Mouse (Mus musculus) midbrain, embryonic 14.5 days (tissue): ENCODE data around the gene Vamp2. TPM values are rescaled to one million over a fixed set of nuclear protein-coding genes. Genes with fewer than 3 reads are reported as not detected.

ENCODE experiments used
- ATAC-seq: fragments of 200-750 bp; cut with Nextera tagmentation; 2 replicates; pipeline ENCODE4 v1.8.0; 2017; ENCODE audit warnings: moderate number of reproducible peaks, moderate library complexity; ENCODE audit not compliant: low FRiP score, low TSS enrichment
- DNase-seq: peaks from one replicate; pipeline ENCODE4 v3.0.0-alpha.2; 2015
- H3K27ac ChIP-seq: fragments of 300-500 bp; sonication (generic); replicated peaks from 2 replicates; pipeline ENCODE4 v1.5.1; 2014; ENCODE audit warnings: mild to moderate bottlenecking, low read depth, low read length, moderate library complexity
- H3K27me3 ChIP-seq: fragments of 300-500 bp; sonication (generic); 2 replicates; pipeline ENCODE4 v1.6.1; 2014; ENCODE audit warnings: low read length, control low read depth, mixed read lengths; ENCODE audit not compliant: control insufficient read depth, insufficient read depth
- H3K36me3 ChIP-seq: fragments of 300-500 bp; sonication (generic); 2 replicates; pipeline ENCODE4 v1.6.1; 2014; ENCODE audit warnings: low read length, control low read depth; ENCODE audit not compliant: control insufficient read depth, insufficient read depth
- H3K4me1 ChIP-seq: fragments of 300-500 bp; sonication (generic); 2 replicates; pipeline ENCODE4 v1.6.1; 2014; ENCODE audit warnings: mild to moderate bottlenecking, antibody characterized with exemption, low read length, control low read depth; ENCODE audit not compliant: control insufficient read depth, insufficient read depth
- H3K4me2 ChIP-seq: fragments of 300-500 bp; sonication (generic); 2 replicates; pipeline ENCODE4 v1.6.1; 2014; ENCODE audit warnings: mild to moderate bottlenecking, low read length, moderate library complexity
- H3K4me3 ChIP-seq: fragments of 300-500 bp; sonication (generic); replicated peaks from 2 replicates; pipeline ENCODE4 v1.5.1; 2014; ENCODE audit warnings: low read depth, low read length
- H3K9ac ChIP-seq: fragments of 300-500 bp; sonication (generic); replicated peaks from 2 replicates; pipeline ENCODE4 v1.6.1; 2014; ENCODE audit warnings: mild to moderate bottlenecking, low read length, moderate library complexity
- H3K9me3 ChIP-seq: fragments of 300-500 bp; sonication (generic); 2 replicates; pipeline ENCODE4 v1.6.1; 2016; ENCODE audit warnings: low read length, control low read depth, mixed read lengths; ENCODE audit not compliant: control insufficient read depth
- WGBS: fragments of 180-500 bp; shearing (Covaris S2); extraction: QIAGEN DNeasy Blood & Tissue Kit; methylation state at CpG from one replicate; pipeline ENCODE4 v1.1.7; 2014; 5-methylcytosine and 5-hydroxymethylcytosine counted together
- polyA plus RNA-seq: library from polyadenylated mRNA; unstranded; fragments of >200 nt; fragmentation: Nextera tagmentation; extraction: Ambion mirVana; gene quantifications from 2 replicates; pipeline ENCODE4 v1.2.1, GENCODE M21; 2014

Vamp2 gene
- polyA plus RNA-seq, 1 experiment from 2014 or later, result 260 TPM

DNA sequence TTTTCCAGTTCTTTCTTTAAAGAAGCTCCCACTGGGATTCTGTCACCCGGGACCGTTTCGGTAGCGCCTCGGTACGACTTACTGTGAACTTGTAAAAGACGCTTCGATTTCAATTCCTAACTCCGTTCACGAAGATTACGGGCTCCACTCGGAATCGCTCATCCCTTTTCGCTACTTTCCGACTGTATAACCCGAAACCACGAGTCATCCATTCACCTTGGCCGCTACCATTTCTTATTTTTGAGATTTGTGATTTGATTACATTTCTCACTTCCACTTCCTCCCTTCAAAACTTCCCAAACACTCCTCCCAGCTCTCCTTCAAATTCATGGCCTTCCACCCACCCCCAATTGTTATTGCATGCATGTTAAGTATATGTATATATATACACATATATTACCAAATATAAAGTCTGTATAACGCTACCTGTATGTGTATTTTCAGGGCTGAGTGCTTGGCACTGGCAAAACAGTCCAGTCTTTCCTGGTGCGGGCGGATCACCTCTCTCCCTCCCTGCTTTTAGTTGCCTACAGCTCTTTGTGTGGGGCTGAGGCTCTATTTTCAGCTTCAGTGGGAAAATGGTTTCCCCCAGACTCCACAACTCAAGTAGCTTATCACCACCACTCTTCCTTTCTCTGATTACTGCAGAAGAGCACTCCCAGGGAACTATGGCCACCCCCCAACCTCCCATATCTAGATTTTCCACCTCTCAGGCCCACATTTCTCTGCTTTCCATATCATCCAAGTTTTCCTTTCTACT, 22.9 kb downstream of the Vamp2 start:
- no peaks in the 10 kb centered on the region for H3K4me1 ChIP-seq
- no peak for DNase-seq
- no peak overlapping the region for H3K27ac ChIP-seq
- no peaks in the 10 kb centered on the region for H3K9me3 ChIP-seq
- 0 out of 2 replicates have a peak, but pooled peaks cover 4% of the 10 kb centered on the region for H3K27me3 ChIP-seq
- peak overlapping the region; percentile 58 for H3K4me2 ChIP-seq
- H3K36me3 ChIP-seq, result peaks cover 32% of the 10 kb centered on the region
- H3K4me3 ChIP-seq, result peak overlapping the region; percentile 38
- WGBS, result 4% methylated on average over 21 of the region's 21 CpGs
- no peak overlapping the region for H3K9ac ChIP-seq
- ATAC-seq, result no peak

DNA sequence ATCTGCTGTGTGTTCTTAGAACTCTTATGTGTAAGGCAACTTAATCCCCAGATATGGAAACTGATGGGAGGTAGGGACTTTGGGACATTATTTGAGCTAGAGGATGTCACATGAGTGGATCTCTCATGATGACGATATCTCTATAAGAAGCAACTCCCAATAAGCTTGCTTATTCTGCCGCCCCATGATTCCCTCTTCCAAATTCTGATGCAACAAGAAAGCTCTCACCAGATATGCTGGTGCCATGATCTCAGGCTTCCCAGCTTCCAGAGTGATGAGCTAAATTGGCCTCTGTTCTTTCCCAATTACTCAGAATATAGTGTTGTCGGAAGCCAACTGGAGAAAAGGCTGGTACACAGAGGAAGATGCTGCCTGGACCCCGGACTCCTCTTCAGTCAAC, 23.6 kb downstream of the Vamp2 start:
- Histone ChIP-seq H3K27me3 (0 out of 2 replicates have a peak, but pooled peaks cover 4% of the 10 kb centered on the region), H3K27ac (no peak overlapping the region), H3K9ac (no peak overlapping the region), H3K4me1 (peaks cover 1% of the 10 kb centered on the region; the same call in 1 of the 2 replicates), H3K4me2 (peak overlapping the region; percentile 58; the same call in 1 of the 2 replicates), H3K36me3 (peaks cover 26% of the 10 kb centered on the region), H3K4me3 (no peak overlapping the region), H3K9me3 (no peaks in the 10 kb centered on the region)
- 72% methylated on average over 4 of the region's 4 CpGs for WGBS
- no peak for ATAC-seq
- DNase-seq, result no peak

DNA sequence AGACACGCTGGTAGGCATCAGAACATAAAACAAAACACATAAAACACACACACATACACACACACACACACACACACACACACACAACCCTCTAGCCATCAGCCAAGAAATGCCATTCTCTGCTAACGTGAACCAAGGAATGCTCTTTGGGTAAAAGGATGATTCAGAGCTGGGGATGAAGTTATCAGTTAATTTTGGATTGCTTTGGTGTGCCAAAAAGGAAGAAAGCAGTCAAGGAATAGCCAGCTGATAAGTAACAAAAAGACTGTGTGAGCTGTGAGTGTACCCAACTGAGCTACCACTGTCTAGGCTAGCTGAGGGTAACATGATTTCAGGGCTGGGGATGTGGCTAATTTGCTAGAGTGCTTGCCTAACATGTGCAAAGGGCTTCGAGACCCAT, 25.7 kb downstream of the Vamp2 start:
- peaks cover 6% of the 10 kb centered on the region; the same call in 1 of the 2 replicates for H3K36me3 ChIP-seq
- peaks cover 10% of the 10 kb centered on the region for H3K4me1 ChIP-seq
- 73% methylated on average over 3 of the region's 3 CpGs for WGBS
- H3K4me3 ChIP-seq, result no peak overlapping the region
- H3K27me3 ChIP-seq, result 0 out of 2 replicates have a peak, but pooled peaks cover 4% of the 10 kb centered on the region
- DNase-seq (no peak), ATAC-seq (no peak)
- no peaks in the 10 kb centered on the region for H3K9me3 ChIP-seq
- no peak overlapping the region for H3K9ac ChIP-seq
- H3K4me2 ChIP-seq, result no peak overlapping the region
- H3K27ac ChIP-seq, result no peak overlapping the region

DNA sequence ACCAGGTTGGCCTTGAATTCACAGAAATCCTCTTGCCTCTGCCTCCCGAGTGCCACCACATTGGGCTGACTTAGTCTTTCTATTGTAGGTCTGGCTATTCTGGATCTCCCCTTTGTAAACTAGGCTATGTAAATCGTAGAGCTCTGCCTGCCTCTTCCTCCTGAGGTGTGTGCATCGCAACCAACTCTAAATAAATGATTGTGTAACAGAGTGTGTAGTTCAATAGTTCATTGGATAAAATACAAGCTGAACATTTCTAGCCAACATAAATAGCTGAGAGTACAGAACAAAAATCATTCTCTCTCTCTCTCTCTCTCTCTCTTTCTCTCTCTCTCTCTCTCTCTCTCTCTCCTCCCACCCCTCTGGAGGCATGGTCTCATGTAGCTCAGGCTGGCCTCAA, 26.3 kb downstream of the Vamp2 start:
- Histone ChIP-seq H3K4me3 (no peak overlapping the region), H3K9me3 (no peaks in the 10 kb centered on the region), H3K36me3 (peaks cover under 1% of the 10 kb centered on the region; the same call in 1 of the 2 replicates), H3K9ac (no peak overlapping the region), H3K4me2 (no peak overlapping the region), H3K4me1 (peaks cover 16% of the 10 kb centered on the region), H3K27me3 (0 out of 2 replicates have a peak, but pooled peaks cover 4% of the 10 kb centered on the region), H3K27ac (no peak overlapping the region)
- WGBS, result 78% methylated on average over 3 of the region's 3 CpGs
- DNase-seq (no peak), ATAC-seq (no peak)

DNA sequence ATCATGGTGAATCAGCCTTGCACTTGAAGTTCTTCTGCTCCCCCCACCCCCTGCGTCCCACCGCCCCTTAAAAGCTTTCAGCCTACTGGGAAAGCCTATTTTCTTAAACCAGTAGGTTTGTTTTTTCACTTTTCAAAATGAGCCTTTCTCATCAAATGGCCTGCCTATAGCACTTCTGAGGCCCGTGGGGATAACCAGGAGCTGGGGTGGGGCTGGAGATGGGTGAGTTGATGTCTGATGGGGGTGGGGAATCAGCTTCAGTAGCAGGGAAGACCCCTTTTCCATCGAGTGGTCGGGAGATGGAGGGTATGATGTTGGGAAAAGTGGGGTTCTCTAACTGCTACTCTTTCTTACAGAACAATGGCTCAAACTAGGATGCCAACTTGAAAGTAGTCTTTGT, 28.6 kb downstream of the Vamp2 start:
- Histone ChIP-seq H3K4me3 (peak overlapping the region; percentile 67; the same call in 1 of the 2 replicates), H3K9me3 (no peaks in the 10 kb centered on the region), H3K27ac (no peak overlapping the region), H3K9ac (no peak overlapping the region), H3K36me3 (no peaks in the 10 kb centered on the region), H3K27me3 (peaks cover 8% of the 10 kb centered on the region; the same call in 1 of the 2 replicates), H3K4me2 (peak overlapping the region; percentile 82), H3K4me1 (peaks cover 26% of the 10 kb centered on the region)
- no peak for ATAC-seq
- no peak for DNase-seq
- WGBS, result 61% methylated on average over 5 of the region's 5 CpGs

DNA sequence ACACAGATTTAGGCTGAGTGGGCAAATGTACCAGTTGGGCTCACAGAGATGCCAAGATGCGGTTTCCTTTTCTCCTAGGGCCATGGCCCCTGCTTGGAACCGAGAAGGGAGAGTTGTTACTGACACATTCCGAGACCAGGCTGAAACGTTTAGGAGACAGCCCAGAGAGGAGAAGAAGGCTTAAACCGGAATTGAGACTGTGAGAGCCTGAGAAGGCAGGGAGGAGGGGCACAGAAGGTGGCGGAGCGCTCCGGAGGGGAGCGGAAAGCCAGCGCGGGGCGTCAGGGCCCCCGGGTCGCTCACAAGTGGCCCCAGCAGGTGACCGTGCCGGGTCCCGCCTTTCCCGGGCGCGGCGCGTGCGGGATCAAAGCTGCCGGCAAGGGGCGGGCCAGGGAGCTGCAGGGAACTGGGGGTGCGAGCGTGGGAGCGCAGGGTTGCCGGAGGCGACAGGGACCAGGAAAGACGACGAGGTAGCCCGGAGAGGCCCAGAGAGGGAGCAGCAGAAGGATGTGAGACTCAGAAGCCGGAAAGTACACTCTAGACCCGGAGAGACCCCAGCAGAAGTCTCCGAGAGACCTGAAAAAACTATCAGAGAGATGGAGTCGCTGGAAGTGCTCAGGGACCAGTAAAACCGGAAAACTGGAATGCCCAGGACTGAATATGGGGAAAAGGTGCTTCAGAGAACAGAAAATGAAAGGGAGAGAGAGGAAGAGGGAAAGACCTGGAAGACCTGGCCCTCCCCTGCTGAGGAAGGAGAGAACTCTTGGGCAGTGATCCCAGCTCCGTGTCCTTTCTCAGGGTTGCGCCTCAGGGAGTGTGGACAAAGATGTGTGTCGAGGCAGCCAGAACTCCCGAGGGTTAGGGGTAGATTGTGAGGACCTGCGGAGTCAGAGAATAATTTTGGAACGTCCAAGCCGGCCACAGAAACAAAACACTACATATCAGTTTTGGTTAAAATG, 29.7 kb downstream of the Vamp2 start:
- Histone ChIP-seq H3K4me2 (peak overlapping the region; percentile 82), H3K9me3 (no peaks in the 10 kb centered on the region), H3K27ac (peak overlapping the region; percentile 37), H3K36me3 (no peaks in the 10 kb centered on the region), H3K4me1 (peaks cover 27% of the 10 kb centered on the region), H3K27me3 (peaks cover 8% of the 10 kb centered on the region; the same call in 1 of the 2 replicates), H3K4me3 (peak overlapping the region; percentile 67), H3K9ac (peak overlapping the region; percentile 73)
- WGBS, result under 1% methylated on average over 45 of the region's 45 CpGs
- ATAC-seq, result no peak
- DNase-seq, result peak; percentile 69

DNA sequence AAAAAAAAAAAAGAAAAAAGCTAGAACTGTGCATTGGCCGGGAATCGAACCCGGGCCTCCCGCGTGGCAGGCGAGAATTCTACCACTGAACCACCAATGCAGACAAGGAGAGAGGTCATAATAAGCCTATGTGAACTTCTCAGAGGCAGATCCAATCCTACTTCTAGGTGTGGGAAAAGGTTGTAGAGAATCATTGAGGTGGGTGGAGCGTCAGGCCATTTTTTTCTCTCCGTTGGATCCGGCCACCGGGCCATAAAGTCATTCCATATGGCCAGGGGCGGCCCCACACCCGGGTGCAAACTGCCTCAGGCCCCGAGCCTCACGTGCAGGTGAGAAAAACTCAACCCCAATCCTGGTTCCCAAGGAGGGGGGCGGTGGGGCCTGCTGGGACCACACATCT, 30.5 kb downstream of the Vamp2 start:
- Histone ChIP-seq H3K4me2 (peak overlapping the region; percentile 82), H3K27ac (no peak overlapping the region), H3K36me3 (no peaks in the 10 kb centered on the region), H3K27me3 (peaks cover 8% of the 10 kb centered on the region; the same call in 1 of the 2 replicates), H3K9ac (no peak overlapping the region), H3K4me1 (peaks cover 27% of the 10 kb centered on the region), H3K4me3 (peak overlapping the region; percentile 67), H3K9me3 (no peaks in the 10 kb centered on the region)
- DNase-seq, result peak; percentile 94
- WGBS, result 1% methylated on average over 15 of the region's 15 CpGs
- ATAC-seq, result 0 out of 2 replicates have a peak, but pooled peaks have one; percentile 12

DNA sequence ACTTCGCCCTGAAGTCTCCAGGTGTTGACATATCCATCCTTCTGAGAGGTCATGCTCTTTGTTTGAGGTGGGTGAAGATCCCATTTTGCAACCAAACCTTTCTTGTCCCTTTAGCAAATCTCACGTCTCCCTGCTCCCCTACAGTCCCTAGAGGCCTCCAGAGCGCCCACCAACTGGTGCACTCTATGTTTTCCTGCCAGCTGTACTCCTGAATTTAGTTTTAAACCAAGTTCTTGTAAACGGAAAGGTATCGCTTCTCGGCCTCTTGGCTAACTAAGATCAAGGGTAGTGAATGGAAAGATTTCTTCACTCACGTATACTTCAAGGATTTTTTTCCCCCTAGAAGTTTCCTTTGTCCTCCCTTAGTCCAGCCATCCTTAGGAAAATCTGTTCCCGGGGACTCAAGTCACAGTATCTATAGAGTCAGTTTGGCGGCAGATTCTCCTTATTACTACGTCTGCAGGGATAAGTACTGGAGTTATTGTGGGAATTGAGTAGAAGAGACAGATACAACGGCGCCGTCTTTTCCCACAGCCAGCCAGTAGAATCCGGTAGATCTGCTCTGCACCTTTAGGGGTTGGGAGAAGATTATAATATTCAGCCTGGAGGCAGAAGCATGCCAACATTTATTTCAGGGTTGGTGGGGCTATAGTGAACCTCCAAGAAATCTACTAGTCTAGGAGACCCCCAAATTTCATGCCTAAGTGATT, 31.3 kb downstream of the Vamp2 start:
- Histone ChIP-seq H3K9me3 (no peaks in the 10 kb centered on the region), H3K4me2 (peak overlapping the region; percentile 82), H3K4me1 (peaks cover 27% of the 10 kb centered on the region), H3K27me3 (peaks cover 8% of the 10 kb centered on the region; the same call in 1 of the 2 replicates), H3K27ac (no peak overlapping the region), H3K9ac (no peak overlapping the region), H3K36me3 (no peaks in the 10 kb centered on the region), H3K4me3 (peak overlapping the region; percentile 67; the same call in 1 of the 2 replicates)
- WGBS, result 27% methylated on average over 14 of the region's 14 CpGs
- DNase-seq (no peak), ATAC-seq (no peak)
